22 mouse cellular contexts compared by ENCODE assay signal in genomic region chr7:100010711-100011110, GRCm38 (mm10). TPM values are rescaled to one million over a fixed set of nuclear protein-coding genes. Genes with fewer than 3 reads are reported as not detected.
DNase-seq lines count a peak whose midpoint lies in the region; ATAC-seq lines count a peak whose summit lies in the region.
"Had no signal": no experiment of that assay in that cellular context is flagged by ENCODE, and none has a peak within 500 bp of the region (broad histone marks: within the 10 kb centered on the region; RNA-seq: fewer than 3 reads in every experiment).

No protein-coding gene starts in this region.

- DNase-seq in heart, adult 11 months, result peak; percentile 92
- DNase-seq in heart, postnatal 36 days, result no peak
- DNase-seq in kidney, adult 9 months, result peak; percentile 93
- no peak for DNase-seq in kidney, postnatal 10 days
- DNase-seq in embryo, embryonic 9.5 days (ENCODE audit: extremely low spot score), result peak; percentile 53
- DNase-seq in kidney, postnatal 14 days, result peak; percentile 62
- DNase-seq in layer of hippocampus, postnatal 10 days (ENCODE audit: low spot score in 2 of 2), result no peak
- DNase-seq: cerebellum, adult 18-20 months; layer of hippocampus, postnatal 36 days; liver, embryonic 13.5 days; lung, postnatal 10 days; midbrain, embryonic 14.5 days; right cerebral cortex, postnatal 25 days; thymus, postnatal 4 days had no signal

- no peak for ATAC-seq in CD4-positive, CD25-positive, alpha-beta regulatory T cell, adult 4 months
- ATAC-seq: forebrain, embryonic 13.5 days; intestine, embryonic 16.5 days had no signal

- intact Hi-C loops in heart, postnatal 36 days (cut with DNase I), result no loop called here

RNA-seq across cellular contexts. Expression of gene Chrdl2, which starts 4.7 kb away (rescaled TPM):
- under 1 TPM in 1 of 2 experiments, not detected in 1; 0.38 TPM for total RNA-seq in heart, postnatal 36 days (2021)
- polyA plus RNA-seq in CD4-positive, CD25-positive, alpha-beta regulatory T cell, adult 4 months (2017; shearing (Covaris generic)), result not detected
- total RNA-seq in layer of hippocampus, postnatal 10 days (2021), result under 1 TPM; 0.21 to 0.22 TPM
- total RNA-seq: common myeloid progenitor, adult 5-6 weeks; heart, adult 8-10 months; megakaryocyte, adult 5-6 weeks had no signal
- polyA plus RNA-seq: forebrain, embryonic 13.5 days; G1E; liver, embryonic 13.5 days; midbrain, embryonic 14.5 days; myocyte had no signal

RNA-seq across cellular contexts. Expression of gene Rnf169, which starts 30.5 kb away (rescaled TPM):
- 10 to 100 TPM in 1 of 2 experiments, 1 to 10 TPM in 1; 9.0 to 10.8 TPM for total RNA-seq in heart, postnatal 36 days (2021)
- polyA plus RNA-seq in CD4-positive, CD25-positive, alpha-beta regulatory T cell, adult 4 months (2017; shearing (Covaris generic)), result 1 to 10 TPM; 6.2 to 9.5 TPM
- total RNA-seq in layer of hippocampus, postnatal 10 days (2021), result 10 to 100 TPM; 19.6 to 25.6 TPM

Comparison
In these comparisons a context has a peak if more than half of its experiments do, and no peak if none do; other contexts are left out.
1. DNase-seq: peak in heart, adult 11 months (single experiment), kidney, adult 9 months (single experiment), embryo, embryonic 9.5 days (single experiment) and kidney, postnatal 14 days (single experiment); none in heart, postnatal 36 days (0 of 2), kidney, postnatal 10 days (single experiment) and layer of hippocampus, postnatal 10 days (0 of 2).